Mouse (Mus musculus) CH12.LX (cell line): ENCODE results near the gene Klk9.

Experiments used
- E2F4 ChIP-seq: IDR thresholded peaks from 2 replicates; pipeline ENCODE4 v1.6.1; 2011; ENCODE audit warnings: low read depth, low read length, improper control_type of control experiment; ENCODE audit not compliant: insufficient replicate concordance
- MAZ ChIP-seq: IDR thresholded peaks from 2 replicates; pipeline ENCODE4 v1.6.1; 2012; ENCODE audit warnings: low read depth, mild to moderate bottlenecking, inconsistent platforms, low read length, improper control_type of control experiment, moderate library complexity
- POLR2A ChIP-seq: IDR thresholded peaks from 2 replicates; pipeline ENCODE4 v1.6.1; 2011; ENCODE audit warnings: low read depth, mild to moderate bottlenecking, improper control_type of control experiment, low read length
- UBTF ChIP-seq: IDR thresholded peaks from 2 replicates; pipeline ENCODE4 v1.6.1; 2012; ENCODE audit warnings: low read depth, mild to moderate bottlenecking, inconsistent platforms, low read length, improper control_type of control experiment, moderate library complexity

DNA sequence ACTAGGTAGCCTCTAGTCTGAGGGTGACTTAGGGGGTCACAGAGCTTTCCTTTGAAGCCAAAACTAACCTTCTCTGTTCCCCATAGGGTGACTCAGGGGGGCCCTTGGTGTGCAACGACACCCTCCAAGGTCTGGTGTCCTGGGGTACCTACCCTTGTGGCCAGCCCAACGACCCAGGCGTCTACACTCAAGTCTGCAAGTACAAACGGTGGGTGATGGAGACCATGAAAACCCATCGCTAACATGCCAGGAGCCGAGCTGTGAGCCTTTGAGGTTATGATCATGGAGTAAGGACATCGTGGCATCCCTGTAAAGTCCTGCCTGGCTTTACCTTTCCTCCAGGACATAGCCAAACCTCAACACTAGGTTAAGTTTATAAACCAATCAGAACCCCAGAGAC lies 23.5 kb downstream of the Klk9 start:
- TF ChIP-seq E2F4 (no peak), UBTF (no peak), POLR2A (no peak), MAZ (no peak)
